Mouse (Mus musculus) stomach, postnatal 0 days (tissue): Measurements from ENCODE around the gene Rarb. TPM values are rescaled to one million over a fixed set of nuclear protein-coding genes. Genes with fewer than 3 reads are reported as not detected.

Experiments used
- ATAC-seq: fragments of 200-750 bp; cut with Nextera tagmentation; 2 replicates; pipeline ENCODE4 v1.8.0; 2017; ENCODE audit not compliant: low FRiP score, low TSS enrichment
- DNase-seq: peaks from one replicate; pipeline ENCODE4 v3.0.0-alpha.2; 2016; ENCODE audit warnings: low spot score
- H3K27ac ChIP-seq: fragments of 300-500 bp; sonication (generic); replicated peaks from 2 replicates; pipeline ENCODE4 v1.5.1; 2014; ENCODE audit warnings: mild to moderate bottlenecking, control low read depth
- H3K27me3 ChIP-seq: fragments of 300-500 bp; sonication (generic); 2 replicates; pipeline ENCODE4 v1.6.1; 2014; ENCODE audit warnings: low read length; ENCODE audit not compliant: control insufficient read depth, insufficient read depth
- H3K36me3 ChIP-seq: fragments of 300-500 bp; sonication (generic); 2 replicates; pipeline ENCODE4 v1.6.1; 2014; ENCODE audit warnings: low read length, mixed read lengths; ENCODE audit not compliant: control insufficient read depth, insufficient read depth
- H3K4me1 ChIP-seq: fragments of 300-500 bp; sonication (generic); replicated peaks from 2 replicates; pipeline ENCODE4 v1.6.1; 2014; ENCODE audit warnings: antibody characterized with exemption; ENCODE audit not compliant: control insufficient read depth, insufficient read depth
- H3K4me2 ChIP-seq: fragments of 300-500 bp; sonication (generic); replicated peaks from 2 replicates; pipeline ENCODE4 v1.6.1; 2014; ENCODE audit warnings: low read depth, mild to moderate bottlenecking, control low read depth, moderate library complexity
- H3K4me3 ChIP-seq: fragments of 300-500 bp; sonication (generic); 2 replicates; pipeline ENCODE4 v1.5.1; 2014; ENCODE audit warnings: low read depth, low read length, control low read depth
- H3K9ac ChIP-seq: fragments of 300-500 bp; sonication (generic); 2 replicates; pipeline ENCODE4 v1.6.1; 2014; ENCODE audit warnings: mild to moderate bottlenecking, low read length, control low read depth, mixed read lengths
- H3K9me3 ChIP-seq: fragments of 300-500 bp; sonication (generic); 2 replicates; pipeline ENCODE4 v1.6.1; 2016; ENCODE audit warnings: low read length; ENCODE audit not compliant: control insufficient read depth
- CTCF ChIP-seq: IDR thresholded peaks from 2 replicates; pipeline ENCODE4 v1.5.1; 2016; ENCODE audit warnings: antibody characterized with exemption, low read depth, mild to moderate bottlenecking, moderate library complexity
- EP300 ChIP-seq: optimal IDR thresholded peaks from 2 replicates; pipeline ENCODE3; 2016; ENCODE audit warnings: antibody characterized with exemption
- WGBS: fragments of 180-500 bp; shearing (Covaris S2); extraction: QIAGEN DNeasy Blood & Tissue Kit; methylation state at CpG from one replicate; pipeline ENCODE4 v1.1.7; 2014; 5-methylcytosine and 5-hydroxymethylcytosine counted together
- polyA plus RNA-seq: library from polyadenylated mRNA; unstranded; fragments of >200 nt; fragmentation: Nextera tagmentation; extraction: Ambion mirVana; gene quantifications from 2 replicates; pipeline ENCODE4 v1.2.1, GENCODE M21; 2015

Rarb gene
- polyA plus RNA-seq, 1 experiment from 2014 or later, result 4.0 TPM

DNA sequence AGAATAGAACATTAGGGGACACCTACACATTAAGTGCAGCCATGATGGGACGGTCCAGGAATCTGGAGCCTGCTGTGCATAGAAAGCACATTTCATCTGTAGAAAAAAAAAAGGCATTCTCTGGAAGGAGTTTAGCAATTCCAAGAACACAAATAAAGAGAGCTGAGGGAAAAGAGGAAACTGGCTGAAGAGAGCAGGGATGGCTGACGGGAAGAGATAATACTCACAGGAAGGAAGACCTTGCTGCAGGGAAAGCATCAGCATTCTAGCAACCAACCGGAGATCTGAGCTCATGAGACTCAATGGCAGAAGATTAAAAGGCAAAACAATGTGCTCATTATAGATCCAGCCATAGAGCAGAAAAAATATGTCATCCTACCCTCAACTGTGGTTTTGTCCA lies 12.8 kb downstream of the Rarb start:
- Histone ChIP-seq H3K27me3 (no peaks in the 10 kb centered on the region), H3K27ac (no peak overlapping the region), H3K9ac (no peak overlapping the region), H3K36me3 (no peaks in the 10 kb centered on the region), H3K9me3 (no peaks in the 10 kb centered on the region), H3K4me1 (no peaks in the 10 kb centered on the region), H3K4me2 (no peak overlapping the region), H3K4me3 (no peak overlapping the region)
- TF ChIP-seq EP300 (no peak), CTCF (no peak)
- WGBS, result 79% methylated on average over 3 of the region's 3 CpGs
- DNase-seq (no peak), ATAC-seq (no peak)

DNA sequence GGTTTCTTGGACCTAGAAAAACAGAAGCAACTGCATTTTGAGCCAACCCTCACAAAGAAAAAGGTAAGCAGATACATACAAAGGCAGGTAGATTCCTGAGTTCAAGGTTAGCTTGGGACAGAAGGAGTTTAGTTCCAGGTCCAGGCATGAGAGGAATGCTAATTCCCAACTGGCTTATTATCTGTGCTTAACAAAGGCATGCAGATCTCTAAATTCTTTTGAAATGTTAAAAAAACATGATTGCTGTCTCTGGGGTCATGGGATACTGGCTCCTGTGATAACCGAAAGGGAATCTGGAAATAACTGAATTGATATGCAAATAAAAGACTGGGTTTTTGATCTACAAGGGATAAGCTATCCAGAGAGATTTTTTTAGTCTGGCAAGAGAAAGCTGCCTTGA lies 28.8 kb downstream of the Rarb start:
- WGBS, result 85% methylated on average over 1 of the region's 1 CpGs
- no peak overlapping the region for H3K9ac ChIP-seq
- H3K9me3 ChIP-seq, result no peaks in the 10 kb centered on the region
- TF ChIP-seq CTCF, result no peak
- no peak for TF ChIP-seq EP300
- H3K36me3 ChIP-seq, result no peaks in the 10 kb centered on the region
- DNase-seq (no peak), ATAC-seq (no peak)
- no peak overlapping the region for H3K27ac ChIP-seq
- H3K4me1 ChIP-seq, result no peaks in the 10 kb centered on the region
- no peaks in the 10 kb centered on the region for H3K27me3 ChIP-seq
- H3K4me3 ChIP-seq, result no peak overlapping the region
- H3K4me2 ChIP-seq, result no peak overlapping the region

DNA sequence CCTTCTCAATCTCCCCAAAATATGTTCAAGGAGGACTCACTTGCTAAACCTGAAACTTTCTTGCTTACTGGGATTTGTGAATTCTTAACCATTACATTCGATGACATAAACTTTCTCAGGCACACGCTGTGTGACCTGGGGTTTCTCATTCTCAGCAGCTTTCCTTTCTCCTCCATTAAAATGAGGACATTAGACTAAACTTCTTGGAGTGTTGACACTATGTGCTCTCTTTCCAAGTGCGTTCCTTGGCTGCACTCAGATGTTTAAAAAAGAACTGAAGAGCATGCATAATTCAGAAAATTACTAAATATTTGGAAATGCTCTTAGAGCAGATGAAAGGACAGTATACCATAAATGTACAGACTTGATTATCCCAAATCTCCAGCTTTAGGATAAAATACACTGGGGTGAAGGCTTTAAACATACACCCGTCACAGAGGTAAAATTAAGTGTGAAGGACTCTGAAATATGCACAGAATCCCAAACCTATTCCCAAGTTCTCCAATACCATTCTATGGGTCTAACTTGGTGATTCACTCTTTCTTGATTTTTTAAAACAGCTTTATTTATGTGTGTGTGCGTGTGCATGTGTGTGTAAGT lies 36.9 kb downstream of the Rarb start:
- Histone ChIP-seq H3K9ac (no peak overlapping the region), H3K27me3 (no peaks in the 10 kb centered on the region), H3K9me3 (no peaks in the 10 kb centered on the region), H3K4me3 (no peak overlapping the region), H3K36me3 (no peaks in the 10 kb centered on the region), H3K4me1 (no peaks in the 10 kb centered on the region), H3K4me2 (no peak overlapping the region), H3K27ac (no peak overlapping the region)
- ATAC-seq, result no peak; the same call in 1 of the 2 replicates
- TF ChIP-seq EP300 (no peak), CTCF (no peak)
- DNase-seq, result no peak
- WGBS, result 49% methylated on average over 5 of the region's 5 CpGs

DNA sequence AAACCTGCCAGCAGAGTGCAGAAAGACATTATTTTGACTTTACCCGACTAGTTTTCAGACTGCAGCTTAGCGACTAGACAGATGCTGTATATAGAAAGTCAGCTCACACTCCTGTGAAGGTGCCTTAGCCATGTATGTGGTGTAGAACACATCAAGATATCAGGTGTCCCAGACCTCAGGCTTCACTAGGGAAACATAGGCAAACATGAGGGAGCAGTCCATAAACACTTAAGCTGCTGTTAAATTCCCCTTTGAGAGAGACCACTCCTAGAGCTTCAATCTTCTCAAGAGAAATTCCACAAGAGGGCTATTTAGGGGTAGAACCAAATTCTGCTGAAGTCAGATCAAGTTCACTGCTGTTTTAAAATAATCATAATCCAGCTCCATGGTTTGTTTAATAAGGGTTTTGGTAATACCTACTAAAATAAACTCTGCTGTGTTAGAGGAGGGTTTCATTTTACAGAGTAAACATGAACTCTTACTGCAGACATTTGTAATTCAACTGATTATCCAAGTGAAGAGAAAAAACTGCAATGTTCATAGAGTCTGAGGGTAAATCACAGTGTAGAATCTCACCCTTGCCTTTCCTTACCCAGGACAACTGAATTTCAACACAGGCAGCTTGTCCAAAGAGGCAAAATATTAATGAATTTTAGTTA lies 42.1 kb downstream of the Rarb start:
- WGBS, result 32% methylated on average over 2 of the region's 2 CpGs
- ATAC-seq (no peak), DNase-seq (no peak)
- no peak for TF ChIP-seq CTCF
- no peak for TF ChIP-seq EP300
- Histone ChIP-seq H3K4me3 (no peak overlapping the region), H3K36me3 (no peaks in the 10 kb centered on the region), H3K9me3 (no peaks in the 10 kb centered on the region), H3K4me2 (no peak overlapping the region), H3K4me1 (no peaks in the 10 kb centered on the region), H3K9ac (no peak overlapping the region), H3K27me3 (no peaks in the 10 kb centered on the region), H3K27ac (no peak overlapping the region)

DNA sequence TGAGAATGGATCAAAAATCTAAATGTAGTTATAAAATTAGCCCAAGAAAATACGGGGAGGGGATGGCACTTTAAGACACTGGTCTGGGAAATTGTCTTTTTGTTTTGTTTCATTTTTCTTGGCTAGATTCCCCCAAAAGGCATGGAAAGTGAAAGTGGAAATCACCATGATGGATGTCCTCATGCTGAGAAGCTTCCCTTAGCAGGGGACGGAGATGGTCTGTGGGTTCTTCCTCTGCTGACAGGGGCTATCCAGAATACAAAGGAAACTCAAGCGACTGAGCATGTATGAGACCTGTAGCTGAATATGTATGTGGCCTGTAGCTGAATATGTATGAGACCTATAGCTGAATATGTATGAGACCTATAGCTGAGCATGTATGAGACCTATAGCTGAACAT lies 46.0 kb downstream of the Rarb start:
- H3K27me3 ChIP-seq, result no peaks in the 10 kb centered on the region
- 60% methylated on average over 3 of the region's 3 CpGs for WGBS
- no peak overlapping the region for H3K27ac ChIP-seq
- TF ChIP-seq CTCF (no peak), EP300 (no peak)
- H3K9me3 ChIP-seq, result no peaks in the 10 kb centered on the region
- DNase-seq, result no peak
- H3K9ac ChIP-seq, result no peak overlapping the region
- H3K36me3 ChIP-seq, result no peaks in the 10 kb centered on the region
- no peak overlapping the region for H3K4me2 ChIP-seq
- no peak for ATAC-seq
- H3K4me3 ChIP-seq, result no peak overlapping the region
- H3K4me1 ChIP-seq, result no peaks in the 10 kb centered on the region

- Histone ChIP-seq H3K4me2 (no peak overlapping the region), H3K27ac (no peak overlapping the region), H3K27me3 (no peaks in the 10 kb centered on the region), H3K9me3 (no peaks in the 10 kb centered on the region), H3K9ac (no peak overlapping the region), H3K4me1 (no peaks in the 10 kb centered on the region), H3K4me3 (no peak overlapping the region), H3K36me3 (no peaks in the 10 kb centered on the region)
- TF ChIP-seq EP300 (no peak), CTCF (no peak)
- WGBS, result 79% methylated on average over 1 of the region's 1 CpGs
- ATAC-seq, result no peak
- DNase-seq, result no peak
These were observed 53.1 kb downstream of the Rarb start for GRCm38 (mm10) chr14:16765891-16766290.
